Mouse (Mus musculus) kidney, postnatal 36 days (tissue): ENCODE data around the gene Ccna2.
"Not testable (repeated sequence)": the region's sequence is repeated elsewhere in the genome, so short reads cannot be mapped to it uniquely, and the experiment has no call there.

Source experiments
- DNase-seq, 2 experiments: peaks; one replicate each; pipeline ENCODE4 v3.0.0; 2021 to 2022; ENCODE audit warnings: mixed read lengths in 2 of 2

The Ccna2 gene

GRCm38 (mm10) chr3:36571827-36572378, at the start of gene Ccna2:
TSS of gene Ccna2 (minus strand) at chr3:36572150.
- peak; percentile 98 for DNase-seq

- peak; percentile 6 to 43 for DNase-seq
These were observed 46.2 kb upstream of the Ccna2 start for GRCm38 (mm10) chr3:36618181-36618580.

GRCm38 (mm10) chr3:36613908-36614255, 41.9 kb upstream of the Ccna2 start:
- peak in 1 of 2 experiments; percentile 12 for DNase-seq

GRCm38 (mm10) chr3:36613202-36613907, 41.4 kb upstream of the Ccna2 start, which contains the start of gene Bbs7:
TSS of gene Bbs7 (minus strand) at chr3:36613477.
- peak; percentile 97 to 98 for DNase-seq

- DNase-seq = peak in 1 of 2 experiments; percentile 8
These were observed 40.7 kb upstream of the Ccna2 start for GRCm38 (mm10) chr3:36612687-36613086.

DNA sequence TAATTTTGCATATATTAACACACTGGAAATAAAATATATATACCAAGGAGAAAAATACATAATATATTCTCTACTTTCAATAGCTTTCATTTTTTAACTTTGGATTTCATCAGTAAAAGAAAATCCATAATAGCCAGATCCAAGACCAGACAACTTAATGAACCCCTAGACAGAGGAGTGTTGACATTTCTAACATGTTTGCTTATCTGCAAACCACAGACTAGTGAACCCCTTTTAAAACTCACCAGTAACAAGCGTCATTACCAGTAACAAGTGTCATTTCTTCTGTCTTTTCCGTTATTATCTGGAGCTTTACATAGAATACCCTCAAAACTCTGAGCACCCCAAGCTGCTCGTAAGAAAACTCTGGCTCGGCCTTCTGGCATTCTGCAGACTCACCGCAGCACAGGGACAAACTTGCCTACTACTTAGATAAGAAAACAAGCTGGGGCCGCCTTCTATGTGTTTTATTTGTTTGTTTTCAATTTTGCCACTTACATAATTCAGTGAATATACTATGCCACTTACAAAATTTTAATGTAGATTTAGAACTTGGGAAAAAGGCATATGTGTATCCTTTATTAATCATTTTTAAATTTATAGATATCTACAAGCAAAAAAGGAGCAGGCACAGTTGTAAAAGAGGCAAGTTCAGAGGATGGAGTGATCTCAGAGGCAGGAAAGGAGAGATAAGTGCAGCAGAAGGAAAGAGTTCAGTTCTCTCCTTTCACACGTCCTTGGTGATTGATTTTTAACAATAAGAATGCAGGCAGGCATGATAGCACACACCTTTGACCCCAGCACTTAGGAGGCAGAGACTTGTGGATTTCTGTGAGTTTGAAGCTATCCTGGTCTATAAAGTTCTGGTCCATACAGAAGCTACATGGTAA, 34.2 kb upstream of the Ccna2 start:
- no peak for DNase-seq

- not testable (repeated sequence) for DNase-seq
These were observed 27.8 kb upstream of the Ccna2 start for GRCm38 (mm10) chr3:36599773-36600172.

GRCm38 (mm10) chr3:36598811-36599210, 26.9 kb upstream of the Ccna2 start:
- no peak for DNase-seq

DNA sequence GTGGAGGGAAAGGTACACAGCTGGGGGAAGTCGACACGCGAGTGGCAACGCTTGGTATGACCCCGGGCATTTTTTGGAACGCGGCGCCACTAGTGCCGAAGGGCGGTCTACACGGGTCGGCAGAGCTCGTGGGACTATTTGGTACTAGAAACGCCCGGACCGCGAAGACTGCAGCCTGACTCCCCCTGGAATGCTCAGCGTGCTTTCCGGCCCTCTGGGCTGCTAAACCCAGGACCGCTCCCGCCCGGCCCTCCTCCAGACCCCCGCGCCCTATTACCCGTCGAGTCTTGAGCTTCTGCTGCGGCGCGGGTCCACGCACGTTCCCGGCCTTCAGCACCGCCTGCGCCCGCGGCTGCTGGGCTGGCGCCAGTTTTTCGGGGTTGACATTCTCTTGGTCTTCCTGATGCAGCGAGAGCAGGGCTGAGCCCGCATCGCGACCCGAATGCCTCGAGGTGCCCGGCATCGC, 556 bp downstream of the Ccna2 start:
- peak in 1 of 2 experiments; percentile 8 for DNase-seq

DNA sequence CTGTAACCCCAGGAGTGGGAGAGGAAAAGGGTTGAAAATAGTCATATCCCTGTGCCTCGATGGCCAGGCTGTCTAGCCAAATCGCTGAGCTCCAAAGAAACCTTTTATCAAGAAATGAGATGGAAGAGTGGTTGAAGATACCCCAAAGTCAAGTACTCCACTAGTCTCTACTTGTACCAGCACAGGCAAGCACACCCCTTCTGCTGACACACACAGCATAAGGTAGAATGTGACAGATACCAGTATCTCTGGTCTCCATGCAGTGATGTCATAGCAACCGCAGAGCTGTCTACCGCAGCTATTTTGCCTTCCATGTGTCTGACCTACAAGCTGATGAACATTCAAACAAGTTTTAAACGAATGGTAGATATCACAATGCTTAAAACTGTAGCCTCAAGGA, 2.1 kb downstream of the Ccna2 start:
- no peak for DNase-seq

- no peak for DNase-seq
These were observed 8.3 kb downstream of the Ccna2 start for GRCm38 (mm10) chr3:36563666-36564065.

DNA sequence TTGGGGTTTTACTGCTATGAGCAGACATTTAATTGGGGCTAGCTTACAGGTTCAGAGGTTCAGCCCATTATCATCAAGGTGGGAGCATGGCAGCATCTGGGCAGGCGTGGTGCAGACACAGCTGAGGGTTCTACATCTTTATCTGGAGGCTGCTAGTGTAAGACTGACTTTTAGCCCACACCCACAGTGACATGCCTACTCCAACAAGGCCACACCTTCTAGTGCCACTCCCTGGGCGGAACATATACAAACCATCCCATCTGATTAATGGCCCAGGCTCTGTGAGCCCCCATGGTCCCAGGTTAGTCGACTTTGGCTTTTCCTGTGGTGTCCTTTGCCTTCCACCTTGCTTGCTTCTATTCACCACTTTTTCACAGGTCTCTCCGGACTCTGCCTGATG, 12.3 kb downstream of the Ccna2 start:
- DNase-seq = no peak

- no peak for DNase-seq
These were observed 14.3 kb downstream of the Ccna2 start for GRCm38 (mm10) chr3:36557601-36558000.

DNA sequence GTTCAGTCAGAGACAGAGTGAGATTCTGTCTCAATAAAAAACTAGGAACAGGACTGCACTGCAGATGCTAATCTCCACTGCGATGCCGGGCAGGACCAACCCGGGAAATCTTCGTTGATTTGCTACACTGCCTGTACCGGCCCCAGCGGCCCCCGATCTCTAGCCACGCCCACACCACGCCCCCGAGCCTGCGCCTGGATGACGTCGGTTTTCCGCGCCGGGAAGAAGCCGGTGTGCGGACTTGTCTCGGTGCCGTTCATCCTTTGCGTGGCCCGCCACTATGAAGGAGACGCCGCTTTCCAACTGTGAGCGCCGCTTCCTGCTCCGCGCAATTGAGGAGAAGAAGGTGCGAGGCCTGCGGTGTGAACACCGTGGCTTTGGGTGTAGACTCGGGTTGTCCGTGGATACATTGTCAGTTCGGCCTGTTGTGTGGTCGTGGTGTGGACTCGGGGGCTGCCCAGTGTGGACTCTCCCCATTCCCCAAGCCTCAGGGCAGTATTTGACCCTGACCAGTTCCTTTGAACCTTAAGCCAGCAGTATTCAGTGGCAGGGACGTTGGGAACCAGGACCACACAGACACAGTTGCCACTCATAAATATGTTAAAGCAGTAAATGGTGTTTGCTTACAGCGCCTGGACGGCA, 19.4 kb downstream of the Ccna2 start, which contains the start of gene Exosc9:
Gene Exosc9, plus strand, starts transcription at position 201 of the 642 bp plus-strand sequence.
- peak; percentile 92 to 97 for DNase-seq

GRCm38 (mm10) chr3:36551851-36552384, 20.0 kb downstream of the Ccna2 start:
- DNase-seq = peak in 1 of 2 experiments; percentile 10

- DNase-seq = no peak
These were observed 20.6 kb downstream of the Ccna2 start for GRCm38 (mm10) chr3:36551343-36551742.

- DNase-seq = no peak
These were observed 27.0 kb downstream of the Ccna2 start for GRCm38 (mm10) chr3:36544961-36545360.

DNA sequence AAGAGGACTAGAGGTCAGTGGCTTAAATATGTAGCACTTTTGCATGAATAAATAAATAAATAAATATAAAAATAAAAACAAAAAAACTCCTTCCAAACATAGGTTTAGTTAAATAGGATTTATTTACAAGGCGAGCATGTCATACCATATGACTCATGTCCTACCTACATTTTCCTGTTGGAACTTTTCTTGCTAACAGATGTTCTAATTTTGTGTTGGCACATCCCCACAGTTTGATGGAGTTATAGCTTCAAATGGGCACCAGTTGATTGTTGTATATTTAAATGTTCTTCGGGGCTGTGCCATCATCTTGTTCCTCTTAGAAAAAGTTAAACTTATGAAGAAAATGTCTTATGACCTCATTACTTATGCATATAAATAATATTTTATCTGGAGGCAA, 30.6 kb downstream of the Ccna2 start:
- no peak for DNase-seq

- DNase-seq = no peak
These were observed 31.2 kb downstream of the Ccna2 start for GRCm38 (mm10) chr3:36540756-36541155.

GRCm38 (mm10) chr3:36537701-36538470, 34.1 kb downstream of the Ccna2 start:
- no peak for DNase-seq

DNA sequence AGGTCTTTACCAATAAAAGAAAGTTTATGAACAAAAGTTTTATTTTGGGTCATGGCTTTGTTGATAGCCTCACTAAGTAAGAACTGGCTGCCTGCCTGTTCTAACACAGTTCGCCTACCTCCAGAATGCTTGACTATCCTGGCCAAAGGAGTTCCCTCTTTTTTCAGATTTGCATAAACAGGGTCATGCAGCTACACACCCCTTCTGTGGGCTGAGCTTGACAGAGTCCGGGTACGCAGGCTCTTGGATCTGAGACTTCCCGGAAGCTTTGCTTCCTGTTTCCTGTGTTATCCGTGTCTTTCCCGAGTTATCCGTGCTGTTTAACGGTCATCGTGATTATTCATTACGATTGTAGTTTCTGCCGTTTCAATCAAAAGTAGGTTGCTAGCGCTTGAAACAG, 35.9 kb downstream of the Ccna2 start:
- no peak for DNase-seq

DNA sequence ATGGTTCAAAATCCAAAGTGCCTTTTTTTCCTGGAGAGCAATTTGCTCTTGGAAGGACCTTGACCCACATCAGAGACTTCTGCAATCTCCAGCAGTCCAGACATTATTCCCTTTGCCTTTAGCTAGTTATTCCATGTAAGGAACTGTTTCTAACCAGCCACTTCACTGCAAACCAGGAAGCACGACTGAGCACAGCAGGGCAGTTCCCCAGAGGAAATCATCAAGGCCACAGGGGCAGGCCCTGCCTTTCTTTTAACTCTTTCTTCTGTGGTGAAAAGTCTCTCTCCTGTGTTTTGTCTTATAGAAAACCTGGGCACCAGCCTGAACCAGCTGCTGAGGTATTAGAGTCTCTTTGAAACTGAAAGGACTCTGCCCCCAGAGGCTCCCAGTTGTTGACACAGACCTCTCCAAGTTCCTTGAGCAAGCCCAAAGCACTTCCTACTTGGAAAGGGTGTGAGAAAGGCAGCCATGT, 38.7 kb downstream of the Ccna2 start:
- DNase-seq = no peak
